Mouse (Mus musculus): Measurements from ENCODE around the gene Teddm2. TPM values are rescaled to one million over a fixed set of nuclear protein-coding genes. Genes with fewer than 3 reads are reported as not detected.

Gene Teddm2
- polyA plus RNA-seq (2017; shearing (Covaris generic)): 0.38 TPM

DNA sequence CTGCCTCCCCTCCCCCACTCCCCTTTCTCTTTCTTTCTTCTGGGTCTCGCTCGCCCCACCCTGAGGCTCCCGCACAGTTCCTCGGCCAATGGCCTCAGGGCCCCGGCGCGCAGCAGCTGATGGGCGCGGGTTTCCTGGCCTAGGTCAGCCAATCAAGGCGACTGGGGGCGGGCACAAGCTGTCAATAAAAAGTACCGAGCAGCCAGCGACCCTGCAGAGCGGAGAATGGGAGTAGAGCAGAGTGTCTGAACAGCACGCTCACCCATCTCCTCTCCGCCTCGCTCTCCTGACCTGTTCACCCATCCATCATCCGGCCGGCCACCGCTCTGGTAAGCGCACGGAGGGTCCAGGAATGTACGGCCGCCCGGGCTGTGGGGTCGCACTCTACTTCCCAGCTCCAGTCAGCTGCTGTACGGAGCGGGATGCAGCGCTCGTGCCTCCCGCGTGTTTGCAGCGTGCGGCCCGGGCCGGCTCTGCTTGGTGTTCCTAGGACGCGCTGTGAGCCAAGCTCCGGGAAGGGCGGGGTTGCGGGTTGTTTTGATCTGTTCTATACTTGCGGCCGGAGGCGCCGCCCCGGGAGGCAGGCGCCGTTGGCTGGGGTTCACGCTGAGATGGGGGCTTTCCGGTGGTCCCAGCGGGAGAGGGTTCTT is at the start of gene Teddm2, which contains the start of gene Glul:
Gene Teddm2, minus strand, starts transcription at position 498 of the 650 bp plus-strand sequence.
Gene Glul, plus strand, starts transcription at position 214 of the 650 bp plus-strand sequence.

DNA sequence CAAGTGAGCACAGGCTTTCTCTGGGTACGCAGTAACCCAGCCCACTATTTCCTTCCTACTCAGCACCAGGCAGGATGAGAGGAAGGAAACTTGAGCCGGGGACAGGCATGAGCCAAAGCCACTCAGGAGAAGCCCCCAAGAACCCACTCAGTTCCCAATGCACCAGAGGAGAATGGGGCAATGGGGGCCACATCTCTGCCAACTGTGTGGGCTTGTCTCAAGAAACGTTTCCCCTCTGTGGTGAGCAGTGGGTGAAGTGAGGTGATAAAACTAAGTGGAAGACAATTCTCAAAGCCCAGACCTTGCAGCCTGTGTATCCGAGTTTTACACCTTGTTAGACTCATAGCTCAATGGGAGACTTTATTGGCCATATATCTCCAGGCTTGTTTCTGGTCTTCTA is 8.6 kb downstream of the Teddm2 start, which contains the start of gene Teddm1a:
Gene Teddm1a, plus strand, starts transcription at position 301 of the 400 bp plus-strand sequence.

DNA sequence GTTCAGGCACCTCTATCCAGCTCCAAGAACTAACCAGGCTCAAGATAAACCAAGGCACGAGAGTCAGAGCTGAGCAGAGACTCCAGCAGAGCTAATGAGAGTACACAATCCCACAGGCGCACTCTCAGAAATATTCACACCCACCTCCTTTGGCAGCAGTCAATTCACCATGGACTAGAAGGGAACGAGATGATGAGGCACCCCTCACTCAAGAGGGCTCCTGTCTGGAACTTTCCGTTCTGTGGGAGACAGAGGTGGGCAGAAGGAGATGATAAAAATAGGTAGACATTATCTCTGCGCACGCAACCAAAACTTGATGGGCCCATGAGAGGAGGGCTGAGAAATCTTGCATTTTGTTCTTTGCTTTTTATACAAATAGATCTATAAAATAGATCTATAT is 26.0 kb downstream of the Teddm2 start, which contains the start of gene Teddm1b:
Gene Teddm1b, plus strand, starts transcription at position 301 of the 400 bp plus-strand sequence.

DNA sequence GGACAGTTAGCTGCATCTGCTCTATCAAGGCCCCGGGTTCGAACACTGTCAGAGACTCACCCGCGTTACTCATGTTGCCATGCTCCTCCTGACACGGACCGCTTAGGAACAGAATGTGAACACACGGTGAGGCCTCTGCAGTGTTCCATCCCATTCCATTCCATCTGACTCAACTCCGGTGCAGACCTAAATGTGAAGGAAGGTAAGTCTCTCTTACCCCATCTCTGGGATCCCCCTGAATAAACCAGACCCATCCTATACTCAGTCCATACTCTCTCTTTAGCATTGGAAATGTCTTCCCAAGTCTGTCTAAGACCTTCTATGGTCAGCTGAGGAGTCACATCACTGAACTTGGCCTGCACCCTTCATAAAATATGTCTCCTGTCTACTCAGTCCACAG is 56.0 kb downstream of the Teddm2 start, which contains the start of gene Rgsl1:
Gene Rgsl1, minus strand, starts transcription at position 101 of the 400 bp plus-strand sequence.

Other genes with a start within 250 kb of the Teddm2 start
- gene Rgs8, start 247.2 kb downstream of the Teddm2 start, polyA plus RNA-seq (2017; shearing (Covaris generic)): 0.22 TPM
- 55.7 TPM for gene Rgs16, start 159.9 kb downstream of the Teddm2 start, polyA plus RNA-seq (2017; shearing (Covaris generic))
- gene Rnasel, start 150.8 kb downstream of the Teddm2 start, polyA plus RNA-seq (2017; shearing (Covaris generic)): 36.7 TPM
- gene Rgsl1, start 56.1 kb downstream of the Teddm2 start, polyA plus RNA-seq (2017; shearing (Covaris generic)): 0.13 TPM
- gene Teddm1b, start 25.9 kb downstream of the Teddm2 start, polyA plus RNA-seq (2017; shearing (Covaris generic)): 0.15 TPM
- gene Teddm1a, start 8.5 kb downstream of the Teddm2 start, polyA plus RNA-seq (2017; shearing (Covaris generic)): not detected
- 38.1 TPM for gene Glul, start 284 bp downstream of the Teddm2 start, polyA plus RNA-seq (2017; shearing (Covaris generic))